In genomic region chr7:105633127-105633800, GRCm38 (mm10) we compare ENCODE assay signal across 7 mouse cellular contexts. TPM values are rescaled to one million over a fixed set of nuclear protein-coding genes. Genes with fewer than 3 reads are reported as not detected.
DNase-seq lines count a peak whose midpoint lies in the region; ATAC-seq lines count a peak whose summit lies in the region.

TSS of gene Trim3 (minus strand) at chr7:105633571.

- H3K9ac ChIP-seq in embryonic facial prominence, embryonic 11.5 days (replicated peaks; ENCODE audit: low read length): peak within 1 kb of the TSS; percentile 83
- peak within 1 kb of the TSS; percentile 85 for H3K9ac ChIP-seq in midbrain, embryonic 11.5 days (ENCODE audit: low read length)

- H3K9me3 ChIP-seq in embryonic facial prominence, embryonic 11.5 days (replicated peaks; ENCODE audit: control insufficient read depth, low read length): no peaks in the 10 kb centered on the region
- no peaks in the 10 kb centered on the region for H3K9me3 ChIP-seq in midbrain, embryonic 11.5 days (ENCODE audit: control insufficient read depth, low read length)

- no peak within 1 kb of the TSS for H3K27ac ChIP-seq in embryonic facial prominence, embryonic 11.5 days (replicated peaks; ENCODE audit: low read depth, low read length)
- H3K27ac ChIP-seq in midbrain, embryonic 11.5 days (ENCODE audit: low read depth, low read length): peak within 1 kb of the TSS; percentile 30; the same call in 1 of the 2 replicates

- WGBS in embryonic facial prominence, embryonic 11.5 days: under 1% methylated on average over 57 of the region's 71 CpGs
- 1% methylated on average over 70 of the region's 71 CpGs for WGBS in midbrain, embryonic 11.5 days

- intact Hi-C loops in left cerebral cortex, postnatal 4 days (cut with DNase I): loop anchor here (5.0 to 10.0 kb wide), 2 partner anchors 81 to 172 kb away; partner anchors contain the start of gene Smpd1

- peak; percentile 89 for ATAC-seq in embryonic facial prominence, embryonic 11.5 days (replicated peaks; ENCODE audit: insufficient number of reproducible peaks, low FRiP score, low TSS enrichment, low read depth)
- ATAC-seq in granulocyte monocyte progenitor cell, adult 5-6 weeks (replicated peaks; ENCODE audit: poor library complexity, severe bottlenecking): peak; percentile 73
- peak; percentile 91 for ATAC-seq in midbrain, embryonic 11.5 days (ENCODE audit: low FRiP score)

- no peaks in the 10 kb centered on the region for H3K4me1 ChIP-seq in embryonic facial prominence, embryonic 11.5 days (ENCODE audit: control insufficient read depth, insufficient read depth, low read length)
- H3K4me1 ChIP-seq in midbrain, embryonic 11.5 days (ENCODE audit: control insufficient read depth, insufficient read depth, low read length): peaks cover 31% of the 10 kb centered on the region

- H3K4me2 ChIP-seq in embryonic facial prominence, embryonic 11.5 days (ENCODE audit: low read depth, low read length): peak within 1 kb of the TSS; percentile 81
- peak within 1 kb of the TSS; percentile 74 for H3K4me2 ChIP-seq in midbrain, embryonic 11.5 days

- DNase-seq in adrenal gland, postnatal 25 days: peak; percentile 98
- DNase-seq in embryonic facial prominence, embryonic 11.5 days (ENCODE audit: low spot score): peak; percentile 92
- DNase-seq in kidney, adult 11 months: peak; percentile 89
- peak; percentile 95 for DNase-seq in left cerebral cortex, postnatal 4 days
- DNase-seq in midbrain, embryonic 11.5 days (ENCODE audit: low spot score, missing footprints): peak; percentile 99
- DNase-seq in skeletal muscle tissue, adult 2 months (ENCODE audit: low read depth, low spot score): peak; percentile 84

- H3K27me3 ChIP-seq in embryonic facial prominence, embryonic 11.5 days (ENCODE audit: control insufficient read depth, insufficient read depth, low read length): no peaks in the 10 kb centered on the region
- peaks cover 5% of the 10 kb centered on the region; the same call in 1 of the 2 replicates for H3K27me3 ChIP-seq in midbrain, embryonic 11.5 days (ENCODE audit: control insufficient read depth, insufficient read depth, low read length)

- H3K36me3 ChIP-seq in embryonic facial prominence, embryonic 11.5 days (replicated peaks; ENCODE audit: control insufficient read depth, insufficient read depth, low read depth, low read length): no peaks in the 10 kb centered on the region; the same call in 1 of the 2 replicates
- H3K36me3 ChIP-seq in midbrain, embryonic 11.5 days (ENCODE audit: control insufficient read depth, insufficient read depth, low read length): peaks cover 6% of the 10 kb centered on the region

- H3K4me3 ChIP-seq in embryonic facial prominence, embryonic 11.5 days (ENCODE audit: low read depth, low read length): peak within 1 kb of the TSS; percentile 86
- H3K4me3 ChIP-seq in midbrain, embryonic 11.5 days (ENCODE audit: low read depth, low read length): peak within 1 kb of the TSS; percentile 86

RNA-seq across cellular contexts. Expression of gene Trim3, which starts in this region (rescaled TPM):
- total RNA-seq in adrenal gland, postnatal 25 days (2021): 32.7 and 34.9 TPM in 2 replicates
- polyA plus RNA-seq in embryonic facial prominence, embryonic 11.5 days (2014; fragmentation: Nextera tagmentation; extraction: Ambion mirVana): 19.2 and 23.6 TPM in 2 replicates
- 1.7 and 5.4 TPM in 2 replicates for total RNA-seq in granulocyte monocyte progenitor cell, adult 5-6 weeks (2014; fragmentation: Nextera tagmentation)
- 1.4 and 5.0 TPM in 2 replicates for total RNA-seq in granulocyte monocyte progenitor cell, adult 5-6 weeks (2017)
- 100 to 1,000 TPM; 167 to 168 TPM for total RNA-seq in left cerebral cortex, postnatal 4 days (2021)
- 20.3 and 23.8 TPM in 2 replicates for polyA plus RNA-seq in midbrain, embryonic 11.5 days (2014; fragmentation: Nextera tagmentation; extraction: Ambion mirVana)
